Mouse (Mus musculus) adrenal gland, postnatal 25 days (tissue): ENCODE data around the gene Eif2s2. TPM values are rescaled to one million over a fixed set of nuclear protein-coding genes. Genes with fewer than 3 reads are reported as not detected.

ENCODE experiments used
- DNase-seq: peaks from one replicate; pipeline ENCODE4 v3.0.0; 2021; ENCODE audit warnings: mixed read lengths
- total RNA-seq: library from RNA; stranded (reverse); gene quantifications from 2 replicates; pipeline ENCODE4 v1.2.3, GENCODE M21; 2021

Eif2s2 gene
- total RNA-seq, 1 experiment from 2014 or later, result 107 TPM

- no peak for DNase-seq
Observed at GRCm38 (mm10) chr2:154893045-154893385, 280 bp upstream of the Eif2s2 start.

GRCm38 (mm10) chr2:154891585-154891984 is 1.1 kb downstream of the Eif2s2 start:
- DNase-seq, result no peak

- no peak for DNase-seq
Observed at GRCm38 (mm10) chr2:154876621-154877020, 16.1 kb downstream of the Eif2s2 start.

- no peak for DNase-seq
Observed at GRCm38 (mm10) chr2:154869954-154870641, 22.6 kb downstream of the Eif2s2 start.

GRCm38 (mm10) chr2:154868106-154868505 is 24.6 kb downstream of the Eif2s2 start:
- no peak for DNase-seq

GRCm38 (mm10) chr2:154865696-154866095 is 27.0 kb downstream of the Eif2s2 start:
- DNase-seq, result no peak

GRCm38 (mm10) chr2:154863672-154864071 is 29.1 kb downstream of the Eif2s2 start:
- no peak for DNase-seq

- DNase-seq, result peak; percentile 29
Observed at GRCm38 (mm10) chr2:154855383-154855782, 37.4 kb downstream of the Eif2s2 start.

- DNase-seq, result no peak
Observed at GRCm38 (mm10) chr2:154848086-154848485, 44.6 kb downstream of the Eif2s2 start.

GRCm38 (mm10) chr2:154836537-154836936 is 56.2 kb downstream of the Eif2s2 start:
- no peak for DNase-seq

- no peak for DNase-seq
Observed at GRCm38 (mm10) chr2:154834149-154834865, 58.4 kb downstream of the Eif2s2 start.

- no peak for DNase-seq
Observed at GRCm38 (mm10) chr2:154832471-154832870, 60.3 kb downstream of the Eif2s2 start.

- no peak for DNase-seq
Observed at GRCm38 (mm10) chr2:154827521-154827920, 65.2 kb downstream of the Eif2s2 start.

- no peak for DNase-seq
Observed at GRCm38 (mm10) chr2:154826054-154826538, 66.6 kb downstream of the Eif2s2 start.

Other genes starting within 250 kb of the Eif2s2 start
- gene Chmp4b, start 241.2 kb downstream of the Eif2s2 start, total RNA-seq, result 221 and 247 TPM in 2 replicates
- gene Gm14214, start 122.9 kb downstream of the Eif2s2 start, total RNA-seq, result not detected in 2 replicates
- gene Raly, start 101.8 kb downstream of the Eif2s2 start, total RNA-seq, result 196 and 201 TPM in 2 replicates
- gene a, start 101.5 kb downstream of the Eif2s2 start, total RNA-seq, result not detected in 2 replicates
- 13.0 and 13.4 TPM in 2 replicates for gene Gm14226, start 125.3 kb upstream of the Eif2s2 start, total RNA-seq
- 42.0 and 52.2 TPM in 2 replicates for gene Ahcy, start 181.6 kb upstream of the Eif2s2 start, total RNA-seq
- 49.8 and 53.0 TPM in 2 replicates for gene Itch, start 240.6 kb upstream of the Eif2s2 start, total RNA-seq